Mouse (Mus musculus): Measurements from ENCODE around the gene Rtbdn. TPM values are rescaled to one million over a fixed set of nuclear protein-coding genes. Genes with fewer than 3 reads are reported as not detected.

Rtbdn gene
- polyA plus RNA-seq, 1 experiment = not detected

DNA sequence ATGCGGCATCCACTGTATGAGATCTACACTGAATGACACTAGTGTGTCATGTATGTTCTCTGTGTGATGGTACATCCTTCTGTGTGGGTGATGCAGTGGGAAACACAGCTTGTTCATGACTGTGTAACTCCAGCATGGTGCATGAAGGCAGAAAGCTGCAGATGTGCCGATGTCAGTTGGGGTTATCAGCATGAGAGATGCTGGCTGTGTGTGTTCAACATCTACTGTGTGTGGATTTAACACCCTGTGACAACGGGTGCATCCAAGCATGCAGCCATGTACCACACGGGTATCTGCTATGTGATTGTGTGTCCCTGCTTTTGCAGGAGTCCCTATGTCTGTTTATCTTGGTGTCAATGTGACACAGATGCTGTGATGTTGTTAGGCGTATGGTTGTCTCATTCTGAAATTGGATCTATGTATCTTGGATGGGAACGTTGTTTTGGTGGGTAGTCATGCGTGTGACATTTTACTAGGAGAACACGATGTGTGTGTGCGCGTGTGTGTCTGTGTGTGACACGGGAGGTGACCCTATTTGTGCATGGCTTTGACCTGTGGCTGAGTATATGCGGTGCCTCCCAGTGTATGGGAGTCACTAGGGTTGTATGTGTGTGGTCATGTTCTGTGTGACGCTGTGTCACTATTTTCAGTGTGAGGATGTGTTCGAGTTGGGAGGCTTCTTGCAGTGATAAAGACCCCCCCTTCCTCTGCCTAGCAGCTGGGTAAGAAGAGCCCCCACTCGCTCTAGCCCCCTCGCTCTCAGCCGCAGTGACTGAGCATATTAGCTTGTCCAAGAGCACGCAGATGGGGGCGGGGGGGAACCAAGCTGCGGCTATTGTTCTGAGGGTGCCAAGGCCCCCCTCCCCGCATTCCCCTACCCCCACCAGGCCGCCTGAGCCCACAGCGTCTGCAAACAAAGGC is 10.5 kb upstream of the Rtbdn start:
- Histone ChIP-seq H3K27me3 (ENCODE audit: control insufficient read depth, insufficient read depth, low read length, poor library complexity, severe bottlenecking) (no peaks in the 10 kb centered on the region; the same call in 1 of the 2 replicates), H3K4me3 (ENCODE audit: low read depth, low read length) (peak overlapping the region; percentile 87), H3K9ac (ENCODE audit: low read depth, poor library complexity, severe bottlenecking) (peak overlapping the region; percentile 45; the same call in 1 of the 2 replicates), H3K36me3 (ENCODE audit: control insufficient read depth, insufficient read depth, low read length, poor library complexity, severe bottlenecking) (no peaks in the 10 kb centered on the region), H3K4me1 (ENCODE audit: control insufficient read depth, insufficient read depth, low read length) (no peaks in the 10 kb centered on the region), H3K9me3 (replicated peaks; ENCODE audit: control insufficient read depth, insufficient read depth, low read length, poor library complexity, severe bottlenecking) (no peaks in the 10 kb centered on the region), H3K27ac (ENCODE audit: insufficient read depth, low read length) (no peak overlapping the region)
- no peak for TF ChIP-seq EP300 (IDR thresholded peaks at IDR 0.05; ENCODE audit: insufficient read depth, low read depth, low read length)
- no peak for TF ChIP-seq CTCF (IDR thresholded peaks at IDR 0.05; ENCODE audit: low read depth, low read length)
- no peak for TF ChIP-seq POLR2A (IDR thresholded peaks at IDR 0.05; ENCODE audit: insufficient read depth, low read length)

DNA sequence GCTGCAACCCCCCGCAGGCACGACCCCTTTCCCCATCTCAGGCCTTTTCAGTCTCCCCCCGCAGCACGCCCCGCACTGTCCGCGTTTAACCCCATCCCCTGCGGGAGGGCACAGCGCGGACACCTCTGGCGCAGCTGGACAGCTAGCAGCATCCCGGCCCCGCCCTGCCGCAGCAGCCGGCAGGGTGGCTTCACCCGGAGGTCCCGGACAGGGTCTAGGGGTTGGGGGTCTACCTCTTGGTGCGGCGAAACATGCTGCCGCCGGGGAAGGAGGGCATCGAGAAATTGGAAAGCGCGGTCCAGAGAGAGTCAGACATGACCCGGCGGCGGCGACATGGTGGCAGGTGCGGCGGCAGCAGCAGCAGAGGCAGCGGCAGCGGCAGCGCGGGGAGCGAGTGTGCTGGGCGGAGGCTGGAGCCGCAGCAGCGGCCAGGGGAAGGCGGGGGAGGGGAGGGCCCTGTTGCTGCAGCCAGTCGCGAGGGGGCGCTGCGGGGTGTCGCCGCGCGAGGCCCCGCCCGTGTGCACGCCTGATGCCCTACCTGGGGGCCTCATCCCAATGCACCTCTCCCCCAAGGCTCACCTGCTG is 9.7 kb upstream of the Rtbdn start, which contains the start of gene Mast1:
TSS of gene Mast1 (minus strand) at position 398 of the 585 bp plus-strand sequence.
- H3K9ac ChIP-seq (ENCODE audit: low read depth, poor library complexity, severe bottlenecking) = peak within 1 kb of the TSS; percentile 45
- no peaks in the 10 kb centered on the region; the same call in 1 of the 2 replicates for H3K27me3 ChIP-seq (ENCODE audit: control insufficient read depth, insufficient read depth, low read length, poor library complexity, severe bottlenecking)
- no peak within 1 kb of the TSS for H3K27ac ChIP-seq (ENCODE audit: insufficient read depth, low read length)
- H3K4me1 ChIP-seq (ENCODE audit: control insufficient read depth, insufficient read depth, low read length) = no peaks in the 10 kb centered on the region
- peak within 1 kb of the TSS; percentile 87 for H3K4me3 ChIP-seq (ENCODE audit: low read depth, low read length)
- H3K9me3 ChIP-seq (replicated peaks; ENCODE audit: control insufficient read depth, insufficient read depth, low read length, poor library complexity, severe bottlenecking) = no peaks in the 10 kb centered on the region
- no peak for TF ChIP-seq EP300 (IDR thresholded peaks at IDR 0.05; ENCODE audit: insufficient read depth, low read depth, low read length)
- peak; percentile 72 for TF ChIP-seq CTCF (IDR thresholded peaks at IDR 0.05; ENCODE audit: low read depth, low read length)
- H3K36me3 ChIP-seq (ENCODE audit: control insufficient read depth, insufficient read depth, low read length, poor library complexity, severe bottlenecking) = no peaks in the 10 kb centered on the region

DNA sequence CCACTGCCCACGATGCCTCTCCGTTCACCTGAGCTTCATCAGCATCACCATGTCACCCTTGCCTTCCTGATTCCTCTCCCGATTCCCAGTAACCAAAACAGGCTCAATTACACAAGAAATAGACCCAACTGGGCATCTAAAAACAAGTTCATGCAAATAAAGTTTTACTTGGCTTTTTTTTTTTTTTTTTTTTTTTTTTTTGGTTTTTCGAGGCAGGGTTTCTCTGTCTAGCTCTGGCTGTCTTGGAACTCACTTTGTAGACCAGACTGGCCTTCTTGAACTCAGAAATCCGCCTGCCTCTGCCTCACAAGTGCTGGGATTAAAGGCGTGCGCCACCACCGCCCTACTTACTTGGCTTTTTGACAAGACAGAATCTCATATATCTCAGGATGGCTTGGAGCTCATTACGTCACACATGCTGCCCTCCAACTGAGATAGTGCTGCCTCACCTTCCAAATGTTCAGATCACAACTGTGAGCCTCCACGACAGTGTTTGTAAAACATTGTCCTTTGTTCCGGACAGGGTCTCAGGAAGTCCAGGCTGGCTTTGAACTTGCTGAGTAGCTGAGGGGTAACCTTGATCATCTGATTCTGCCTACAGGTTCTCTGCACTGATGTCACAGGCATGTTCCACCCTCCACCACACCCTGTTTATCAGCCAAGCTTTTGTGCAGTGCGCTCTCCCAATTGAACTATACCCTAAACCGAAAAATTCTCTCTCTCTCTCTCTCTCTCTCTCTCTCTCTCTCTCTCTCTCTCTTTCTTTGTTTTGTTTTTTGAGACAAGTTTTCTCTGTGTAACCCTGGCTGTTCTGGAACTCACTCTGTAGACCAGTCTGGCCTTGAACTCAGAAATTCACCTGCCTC is 8.9 kb upstream of the Rtbdn start:
- no peaks in the 10 kb centered on the region; the same call in 1 of the 2 replicates for H3K27me3 ChIP-seq (ENCODE audit: control insufficient read depth, insufficient read depth, low read length, poor library complexity, severe bottlenecking)
- H3K27ac ChIP-seq (ENCODE audit: insufficient read depth, low read length) = no peak overlapping the region

DNA sequence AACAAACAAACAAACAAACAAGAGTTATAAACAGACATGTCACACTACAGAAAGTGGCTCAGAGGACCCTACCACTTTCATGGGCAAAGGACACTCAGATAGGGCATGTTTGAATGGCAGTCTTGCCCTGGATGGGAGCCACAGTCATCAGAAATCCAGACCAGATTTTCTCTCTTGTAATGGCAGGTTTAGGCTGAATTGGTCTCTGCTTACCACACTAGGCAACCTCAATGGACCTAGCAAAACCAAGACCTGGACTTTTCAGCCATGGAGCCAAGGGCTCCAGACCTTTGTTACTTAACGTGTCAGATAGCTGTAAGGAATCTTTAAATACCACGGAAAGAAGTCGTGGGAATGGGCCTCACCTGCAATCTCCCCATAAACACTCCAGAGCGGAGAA is 3.1 kb upstream of the Rtbdn start:
- no peaks in the 10 kb centered on the region for H3K9me3 ChIP-seq (replicated peaks; ENCODE audit: control insufficient read depth, insufficient read depth, low read length, poor library complexity, severe bottlenecking)
- no peak overlapping the region for H3K27ac ChIP-seq (ENCODE audit: insufficient read depth, low read length)
- H3K27me3 ChIP-seq (ENCODE audit: control insufficient read depth, insufficient read depth, low read length, poor library complexity, severe bottlenecking) = peaks cover 14% of the 10 kb centered on the region
- no peak overlapping the region for H3K4me3 ChIP-seq (ENCODE audit: low read depth, low read length)
- no peaks in the 10 kb centered on the region for H3K4me1 ChIP-seq (ENCODE audit: control insufficient read depth, insufficient read depth, low read length)
- no peak overlapping the region for H3K9ac ChIP-seq (ENCODE audit: low read depth, poor library complexity, severe bottlenecking)
- TF ChIP-seq EP300 (IDR thresholded peaks at IDR 0.05; ENCODE audit: insufficient read depth, low read depth, low read length) = no peak
- no peak for TF ChIP-seq CTCF (IDR thresholded peaks at IDR 0.05; ENCODE audit: low read depth, low read length)
- TF ChIP-seq POLR2A (IDR thresholded peaks at IDR 0.05; ENCODE audit: insufficient read depth, low read length) = no peak
- H3K36me3 ChIP-seq (ENCODE audit: control insufficient read depth, insufficient read depth, low read length, poor library complexity, severe bottlenecking) = no peaks in the 10 kb centered on the region

More for the DNA sequence above, 8.9 kb upstream of the Rtbdn start:
- Histone ChIP-seq H3K4me1 (ENCODE audit: control insufficient read depth, insufficient read depth, low read length) (no peaks in the 10 kb centered on the region), H3K9ac (ENCODE audit: low read depth, poor library complexity, severe bottlenecking) (no peak overlapping the region), H3K9me3 (replicated peaks; ENCODE audit: control insufficient read depth, insufficient read depth, low read length, poor library complexity, severe bottlenecking) (no peaks in the 10 kb centered on the region), H3K36me3 (ENCODE audit: control insufficient read depth, insufficient read depth, low read length, poor library complexity, severe bottlenecking) (no peaks in the 10 kb centered on the region), H3K4me3 (ENCODE audit: low read depth, low read length) (peak overlapping the region; percentile 31)
- TF ChIP-seq POLR2A (IDR thresholded peaks at IDR 0.05; ENCODE audit: insufficient read depth, low read length) (no peak), CTCF (IDR thresholded peaks at IDR 0.05; ENCODE audit: low read depth, low read length) (no peak), EP300 (IDR thresholded peaks at IDR 0.05; ENCODE audit: insufficient read depth, low read depth, low read length) (no peak)

DNA sequence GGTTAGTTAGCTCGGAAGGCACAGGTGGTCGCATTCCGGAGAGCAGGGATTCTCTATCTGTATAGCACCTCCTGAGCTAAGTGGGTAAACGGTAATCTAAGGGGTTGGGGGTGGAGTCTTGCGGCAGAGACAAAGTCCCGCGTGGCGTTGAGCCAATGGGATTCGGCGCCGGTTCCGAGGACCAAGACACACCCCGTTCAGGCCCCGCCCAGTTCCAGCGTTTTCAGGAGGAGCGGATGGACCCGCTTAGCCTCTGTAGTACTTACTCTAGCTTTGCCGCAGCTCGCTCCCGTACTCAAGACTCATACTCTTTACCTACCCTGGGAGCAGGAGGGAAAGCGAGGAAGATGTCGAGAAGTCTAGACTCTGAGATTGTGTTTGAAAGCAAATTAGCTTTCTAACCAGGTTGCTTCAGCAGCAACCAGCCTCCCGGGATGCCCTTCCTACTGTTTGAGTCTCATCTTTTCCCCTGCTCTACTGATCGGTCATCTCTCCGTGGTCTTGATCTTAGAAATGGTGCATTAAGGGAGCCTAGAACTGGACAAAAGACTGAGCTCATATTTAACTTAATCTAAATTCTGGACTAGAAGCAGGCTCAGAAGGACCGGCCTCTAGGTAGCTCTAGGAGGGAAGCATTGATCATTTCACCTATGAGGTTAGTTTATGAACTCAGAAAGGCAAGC is 2.2 kb upstream of the Rtbdn start:
- no peak overlapping the region for H3K9ac ChIP-seq (ENCODE audit: low read depth, poor library complexity, severe bottlenecking)
- H3K27ac ChIP-seq (ENCODE audit: insufficient read depth, low read length) = no peak overlapping the region
- H3K9me3 ChIP-seq (replicated peaks; ENCODE audit: control insufficient read depth, insufficient read depth, low read length, poor library complexity, severe bottlenecking) = no peaks in the 10 kb centered on the region
- H3K27me3 ChIP-seq (ENCODE audit: control insufficient read depth, insufficient read depth, low read length, poor library complexity, severe bottlenecking) = peaks cover 14% of the 10 kb centered on the region
- no peaks in the 10 kb centered on the region for H3K4me1 ChIP-seq (ENCODE audit: control insufficient read depth, insufficient read depth, low read length)
- no peaks in the 10 kb centered on the region for H3K36me3 ChIP-seq (ENCODE audit: control insufficient read depth, insufficient read depth, low read length, poor library complexity, severe bottlenecking)
- TF ChIP-seq POLR2A (IDR thresholded peaks at IDR 0.05; ENCODE audit: insufficient read depth, low read length) (no peak), EP300 (IDR thresholded peaks at IDR 0.05; ENCODE audit: insufficient read depth, low read depth, low read length) (no peak), CTCF (IDR thresholded peaks at IDR 0.05; ENCODE audit: low read depth, low read length) (no peak)
- H3K4me3 ChIP-seq (ENCODE audit: low read depth, low read length) = peak overlapping the region; percentile 52

All from ES-Bruce4 (cell line).